In genomic region chr3:89624001-89624400, GRCm38 (mm10) we compare ENCODE assay signal across 17 mouse cellular contexts.
A peak's percentile ranks its signal among the peaks of the same experiment; 100 is the strongest.
DNase-seq lines count a peak whose midpoint lies in the region; ATAC-seq and TF ChIP-seq lines count a peak whose summit lies in the region.
"Had no signal": no experiment of that assay in that cellular context is flagged by ENCODE, and none has a peak within 500 bp of the region (broad histone marks: within the 10 kb centered on the region; RNA-seq: fewer than 3 reads in every experiment).

No protein-coding gene starts in this region.

- peaks cover 48% of the 10 kb centered on the region for H3K4me1 ChIP-seq in neural tube, embryonic 13.5 days (replicated peaks)
- peaks cover 15% of the 10 kb centered on the region for H3K4me1 ChIP-seq in hindbrain, postnatal 0 days (ENCODE audit: insufficient read depth, low read length)
- H3K4me1 ChIP-seq in kidney, embryonic 16.5 days (ENCODE audit: insufficient read depth, low read length) = 0 out of 2 replicates have a peak, but pooled peaks cover 8% of the 10 kb centered on the region
- H3K4me1 ChIP-seq: heart, embryonic 15.5 days had no signal

- no peak overlapping the region for H3K4me2 ChIP-seq in neural tube, embryonic 13.5 days
- H3K4me2 ChIP-seq in hindbrain, postnatal 0 days (ENCODE audit: low read depth, low read length) = no peak overlapping the region
- no peak overlapping the region for H3K4me2 ChIP-seq in kidney, embryonic 16.5 days (replicated peaks; ENCODE audit: low read depth, low read length)
- H3K4me2 ChIP-seq: embryonic facial prominence, embryonic 12.5 days; heart, embryonic 15.5 days had no signal

- no peak for TF ChIP-seq CTCF in hindbrain, postnatal 0 days (IDR thresholded peaks at IDR 0.05; ENCODE audit: low read depth)

- no peak overlapping the region for H3K4me3 ChIP-seq in neural tube, embryonic 13.5 days
- H3K4me3 ChIP-seq in hindbrain, postnatal 0 days (ENCODE audit: low read length) = no peak overlapping the region
- no peak overlapping the region for H3K4me3 ChIP-seq in kidney, embryonic 16.5 days (ENCODE audit: low read length)
- H3K4me3 ChIP-seq: embryonic facial prominence, embryonic 12.5 days; heart, embryonic 15.5 days; left cerebral cortex, adult 2 months had no signal

- no peaks in the 10 kb centered on the region; the same call in none of the 2 replicates for H3K27me3 ChIP-seq in neural tube, embryonic 13.5 days
- no peaks in the 10 kb centered on the region for H3K27me3 ChIP-seq in hindbrain, postnatal 0 days (ENCODE audit: insufficient read depth, low read length)
- H3K27me3 ChIP-seq in kidney, embryonic 16.5 days (ENCODE audit: insufficient read depth, low read length) = no peaks in the 10 kb centered on the region
- H3K27me3 ChIP-seq: embryonic facial prominence, embryonic 12.5 days; heart, embryonic 15.5 days had no signal

- WGBS in neural tube, embryonic 13.5 days = 64% methylated on average over 6 of the region's 6 CpGs
- 53% methylated on average over 6 of the region's 6 CpGs for WGBS in hindbrain, postnatal 0 days
- WGBS in kidney, embryonic 16.5 days = 78% methylated on average over 6 of the region's 6 CpGs

- DNase-seq in adrenal gland, postnatal 10 days = peak; percentile 29
- DNase-seq in adrenal gland, postnatal 4 days (ENCODE audit: low spot score in 2 of 2) = no peak
- no peak for DNase-seq in neural tube, embryonic 10.5 days (ENCODE audit: extremely low spot score, low spot score)
- no peak for DNase-seq in hindbrain, postnatal 0 days (ENCODE audit: low spot score)
- DNase-seq: cerebellum, adult 18-20 months; heart, adult 11 months; kidney, adult 18-20 months; kidney, postnatal 25 days; right cerebral cortex, postnatal 25 days had no signal

- peak overlapping the region; percentile 49; the same call in 1 of the 2 replicates for H3K27ac ChIP-seq in neural tube, embryonic 13.5 days (replicated peaks)
- H3K27ac ChIP-seq in hindbrain, postnatal 0 days = peak overlapping the region; percentile 29; the same call in 1 of the 2 replicates
- no peak overlapping the region for H3K27ac ChIP-seq in kidney, embryonic 16.5 days (ENCODE audit: low read length)
- H3K27ac ChIP-seq: embryonic facial prominence, embryonic 12.5 days; heart, embryonic 15.5 days; left cerebral cortex, adult 2 months; liver, embryonic 14.5 days had no signal

- H3K9ac ChIP-seq in neural tube, embryonic 13.5 days = 0 out of 2 replicates have a peak overlapping the region, but pooled peaks have one; percentile 8
- no peak overlapping the region for H3K9ac ChIP-seq in hindbrain, postnatal 0 days (replicated peaks; ENCODE audit: low read length)
- H3K9ac ChIP-seq in kidney, embryonic 16.5 days (replicated peaks; ENCODE audit: low read length) = no peak overlapping the region
- H3K9ac ChIP-seq: embryonic facial prominence, embryonic 12.5 days; heart, embryonic 15.5 days; liver, embryonic 14.5 days had no signal

- H3K36me3 ChIP-seq in neural tube, embryonic 13.5 days = no peaks in the 10 kb centered on the region
- H3K36me3 ChIP-seq in hindbrain, postnatal 0 days (ENCODE audit: insufficient read depth, low read length) = no peaks in the 10 kb centered on the region
- no peaks in the 10 kb centered on the region for H3K36me3 ChIP-seq in kidney, embryonic 16.5 days (ENCODE audit: insufficient read depth, low read length)
- H3K36me3 ChIP-seq: embryonic facial prominence, embryonic 12.5 days; heart, embryonic 15.5 days had no signal

- no peak for ATAC-seq in neural tube, embryonic 13.5 days (ENCODE audit: low read depth)
- ATAC-seq in hindbrain, postnatal 0 days = no peak
- no peak for ATAC-seq in activated CD4-positive, CD25-positive, alpha-beta regulatory T cell, adult 4 months
- no peak for ATAC-seq in megakaryocyte progenitor cell, adult 5-6 weeks (replicated peaks; ENCODE audit: poor library complexity)
- ATAC-seq in kidney, embryonic 16.5 days (ENCODE audit: low FRiP score, low TSS enrichment) = no peak

- H3K9me3 ChIP-seq in neural tube, embryonic 13.5 days = no peaks in the 10 kb centered on the region
- H3K9me3 ChIP-seq in hindbrain, postnatal 0 days (ENCODE audit: low read length) = no peaks in the 10 kb centered on the region
- H3K9me3 ChIP-seq in kidney, embryonic 16.5 days (ENCODE audit: low read length) = no peaks in the 10 kb centered on the region
- H3K9me3 ChIP-seq: embryonic facial prominence, embryonic 12.5 days; heart, embryonic 15.5 days had no signal
